Mouse (Mus musculus): ENCODE results near the gene H2afj.

GRCm38 (mm10) chr6:136854361-136854781 lies 46.3 kb downstream of the H2afj start:
- no peak for TF ChIP-seq CTCF (IDR thresholded peaks at IDR 0.05; ENCODE audit: borderline replicate concordance, control insufficient read depth, extremely low read depth, insufficient read depth, low read length, poor library complexity)
- peak; percentile 39; the same call in 1 of the 2 replicates for TF ChIP-seq POLR2A (IDR thresholded peaks at IDR 0.05; ENCODE audit: control insufficient read depth, extremely low read depth, insufficient read depth, low read length, poor library complexity)

All from thymus, adult 2 months (tissue).